Comparison of ENCODE assay signal across 10 mouse cellular contexts in genomic region chr1:135111271-135111670, GRCm38 (mm10). TPM values are rescaled to one million over a fixed set of nuclear protein-coding genes. Genes with fewer than 3 reads are reported as not detected.
"Had no signal": no experiment of that assay in that cellular context is flagged by ENCODE, and none has a peak within 500 bp of the region (broad histone marks: within the 10 kb centered on the region; RNA-seq: fewer than 3 reads in every experiment).

No protein-coding gene starts in this region.

RNA-seq across cellular contexts. Expression of gene Lgr6, which starts 6.2 kb away (rescaled TPM):
- polyA plus RNA-seq: liver, adult 2 months had no signal

RNA-seq across cellular contexts. Expression of gene Gpr37l1, which starts 56.2 kb away (rescaled TPM):
- polyA plus RNA-seq: heart, embryonic 10.5 days; heart, embryonic 12.5 days; heart, embryonic 14.5 days; heart, embryonic 16.5 days; hindbrain, embryonic 10.5 days; kidney, embryonic 15.5 days; kidney, postnatal 0 days; limb, embryonic 15.5 days; liver, adult 2 months; liver, embryonic 12.5 days had no signal
